Mouse (Mus musculus): ENCODE data around the gene Adamtsl3.

GRCm38 (mm10) chr7:82327201-82327600 is 8.3 kb upstream of the Adamtsl3 start:
- TF ChIP-seq CTCF (IDR thresholded peaks at IDR 0.05; ENCODE audit: control insufficient read depth, insufficient read depth, low read length), result no peak
- no peak for TF ChIP-seq POLR2A (IDR thresholded peaks at IDR 0.05; ENCODE audit: borderline replicate concordance, control insufficient read depth, low read depth, low read length)

Data from bone marrow, adult 2 months (tissue).